Mouse (Mus musculus) testis, adult 2 months (tissue): ENCODE results near the gene Izumo4.

ENCODE experiments used
- CTCF ChIP-seq: fragments of 200-500 bp; IDR thresholded peaks from 2 replicates; pipeline ENCODE4 v1.5.1; 2012; ENCODE audit warnings: low read depth, mild to moderate bottlenecking, inconsistent platforms, low read length, moderate library complexity; ENCODE audit not compliant: control insufficient read depth, insufficient read depth, insufficient replicate concordance
- POLR2A ChIP-seq: fragments of 200-500 bp; IDR thresholded peaks from 2 replicates; pipeline ENCODE4 v1.6.1; 2012; ENCODE audit warnings: low read depth, mild to moderate bottlenecking, inconsistent platforms, low read length, moderate library complexity; ENCODE audit not compliant: control insufficient read depth

GRCm38 (mm10) chr10:80697393-80697787 is 4.6 kb upstream of the Izumo4 start:
- no peak for TF ChIP-seq POLR2A
- no peak for TF ChIP-seq CTCF
